Mouse (Mus musculus) ES-CJ7 (cell line): ENCODE measurements at regions not wholly inside any gene's neighbourhood (a gene's known extent, or its start where the extent isn't known, plus 50 kb on each side); places are given as distances from the start of the nearest gene placed in this dataset.
"Not testable (repeated sequence)": the region's sequence is repeated elsewhere in the genome, so short reads cannot be mapped to it uniquely, and the experiment has no call there.

ENCODE experiments used
- DNase-seq: peaks from one replicate; pipeline ENCODE4 v3.0.0; 2011; ENCODE audit warnings: low read depth, low spot score

DNA sequence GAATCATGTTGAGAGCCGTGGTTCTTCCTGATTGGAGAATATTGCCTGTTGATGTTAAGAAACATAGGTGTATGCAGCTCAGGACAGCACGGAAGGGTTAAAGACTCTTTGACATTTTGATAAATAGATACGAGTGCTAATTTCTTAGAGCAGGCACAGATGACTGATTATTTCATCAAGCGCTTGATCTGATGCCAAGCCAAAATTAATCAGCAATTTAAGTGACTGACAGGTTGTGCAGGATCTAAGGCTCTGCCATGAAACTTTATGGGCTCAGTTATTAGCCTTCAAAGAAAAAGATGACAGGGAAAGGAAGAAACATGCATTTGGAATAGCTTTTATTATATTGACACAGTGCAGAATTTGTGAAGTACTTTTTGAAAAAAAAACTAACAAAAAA lies 157.2 kb upstream of the Gje1 start:
- no peak for DNase-seq

DNA sequence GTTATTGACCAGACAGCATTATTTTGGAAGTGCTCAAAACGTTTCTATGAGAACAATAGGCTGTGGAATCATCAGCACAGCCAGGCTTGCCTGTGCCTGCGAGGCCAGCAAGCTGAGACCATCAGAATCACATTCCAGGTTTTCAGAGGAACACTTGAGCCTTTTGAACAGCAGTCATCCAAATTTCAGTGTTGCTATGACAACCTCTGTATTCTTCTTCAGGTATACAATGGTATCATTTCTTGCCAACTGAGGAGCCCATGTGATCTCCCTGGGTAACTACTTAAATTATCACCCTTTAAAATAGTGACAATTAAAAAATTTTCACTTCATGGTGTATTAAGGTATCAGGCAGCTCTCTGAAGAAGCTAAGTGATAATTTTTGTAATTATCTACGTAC lies 143.2 kb upstream of the Gje1 start:
- no peak for DNase-seq

DNA sequence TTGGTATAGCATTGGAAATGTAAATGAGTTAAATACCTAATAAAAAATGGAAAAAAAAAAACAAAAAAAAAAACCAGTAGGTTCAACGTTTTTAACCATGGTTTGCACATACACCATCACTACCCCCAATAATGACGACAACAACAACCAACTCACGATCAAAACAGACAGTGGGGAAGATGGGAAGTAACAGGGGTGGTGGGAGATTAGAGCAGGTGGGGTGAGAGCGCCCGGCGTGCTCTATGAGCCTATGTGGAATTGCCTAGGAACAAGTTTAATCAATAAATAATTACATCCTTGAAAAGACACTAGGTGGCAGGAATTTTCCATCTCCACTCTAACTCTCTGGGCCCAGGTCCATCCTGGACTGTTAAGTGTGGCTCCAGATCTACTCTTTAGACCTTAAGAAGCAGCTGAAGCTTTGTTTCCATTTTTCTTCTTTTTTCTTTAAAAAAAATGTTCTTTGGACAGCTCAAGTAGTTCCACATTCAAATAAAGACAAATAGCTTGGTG lies 142.2 kb upstream of the Gje1 start:
- peak; percentile 9 for DNase-seq

DNA sequence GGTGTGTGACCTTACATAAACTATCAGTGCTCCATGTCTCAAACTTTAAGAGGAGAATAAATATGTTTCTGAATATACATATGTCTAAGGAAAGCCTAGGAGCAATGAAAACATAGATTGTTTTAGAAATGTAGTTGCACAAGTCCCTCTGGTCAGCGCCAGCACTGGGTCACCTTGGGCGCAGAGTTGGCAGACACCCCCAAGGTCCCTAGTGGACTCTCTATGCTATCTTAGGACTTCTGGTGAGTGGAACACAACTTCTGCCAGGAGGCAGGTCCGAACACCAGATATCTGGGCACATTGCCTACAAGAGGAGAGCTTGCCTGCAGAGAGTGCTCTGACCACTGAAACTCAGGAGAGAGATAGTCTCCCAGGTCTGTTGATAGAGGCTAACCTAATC lies 128.6 kb upstream of the Gje1 start:
- not testable (repeated sequence) for DNase-seq

DNA sequence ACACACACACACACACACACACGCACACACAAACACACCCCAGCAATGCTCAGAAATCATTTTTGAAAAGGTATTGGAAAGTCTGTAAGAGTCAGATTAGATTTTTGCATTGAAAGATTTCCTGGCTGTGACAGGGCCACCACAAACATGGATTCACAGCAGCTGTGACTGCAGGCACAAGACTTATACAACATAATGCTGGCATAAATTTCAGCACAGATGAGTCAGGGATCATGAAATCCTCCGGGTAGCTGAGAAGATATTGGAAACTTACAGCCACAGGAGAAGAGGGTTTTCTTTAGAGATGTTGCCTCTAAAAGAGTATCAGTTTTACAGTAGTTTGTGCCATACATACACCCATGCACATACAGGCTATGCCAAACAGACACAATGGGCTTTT lies 127.0 kb upstream of the Gje1 start:
- DNase-seq: no peak
